Mouse (Mus musculus) v-Abl transformed pro-B cells (cell line): ENCODE results near the gene Hoxb2.

Source experiments
- in situ Hi-C, 2 experiments: fragments of 400-800 bp; cut with MboI; formaldehyde crosslinking; loops; one replicate each; pipeline ENCODE4 v1.15.1; 2025; ENCODE audit not compliant: unreplicated experiment in 2 of 2

Hoxb2 gene

GRCm38 (mm10) chr11:96396772-96397626 is 46.7 kb downstream of the Hoxb2 start:
- in situ Hi-C loops, result no loop called here

GRCm38 (mm10) chr11:96397806-96398335 is 47.5 kb downstream of the Hoxb2 start:
- in situ Hi-C loops, result no loop called here

GRCm38 (mm10) chr11:96399923-96400322 is 49.6 kb downstream of the Hoxb2 start:
- in situ Hi-C loops, result no loop called here
